Mouse (Mus musculus): ENCODE measurements around the gene Gabpb2. TPM values are rescaled to one million over a fixed set of nuclear protein-coding genes. Genes with fewer than 3 reads are reported as not detected.

The Gabpb2 gene
- total and polyA plus RNA-seq, 3 experiments: 72.2 to 92.8 (median 82.2) TPM

DNA sequence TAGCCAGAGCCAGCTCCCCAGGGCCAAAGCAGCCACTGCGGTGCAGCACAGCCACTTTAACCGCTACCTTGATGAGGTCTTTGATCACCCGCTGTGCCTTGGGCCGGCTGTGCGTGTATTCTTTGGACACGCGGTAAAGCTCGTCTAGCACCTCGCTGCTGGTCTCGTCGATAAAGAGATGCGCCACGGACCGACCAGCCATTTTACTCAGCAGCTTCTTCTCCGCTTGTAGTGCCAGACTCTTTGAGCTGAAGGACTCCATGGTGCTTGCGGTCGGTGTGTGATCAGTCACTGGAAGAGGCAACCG is 77.5 kb downstream of the Gabpb2 start:
- no peak overlapping the region for H3K4me3 ChIP-seq (ENCODE audit: control insufficient read depth in 1 of 2, insufficient read depth in 1 of 2, low read depth in 2 of 2, low read length in 2 of 2)
- 0 out of 2 replicates have a peak, but pooled peaks cover 5% of the 10 kb centered on the region for H3K79me2 ChIP-seq (ENCODE audit: control insufficient read depth, insufficient read depth, low read length, poor library complexity)
- H3K36me3 ChIP-seq (ENCODE audit: control insufficient read depth in 1 of 2, insufficient read depth in 2 of 2, low read length in 2 of 2): peaks cover 0 to 29% of the 10 kb centered on the region in 2 experiments; a peak in 3 of 4 replicates
- no peak for TF ChIP-seq POLR2AphosphoS5 (IDR thresholded peaks at IDR 0.05; ENCODE audit: borderline replicate concordance, low read depth, low read length)
- no peak for TF ChIP-seq MXI1 (IDR thresholded peaks at IDR 0.05; ENCODE audit: low read depth, low read length)
- TF ChIP-seq MEF2A (IDR thresholded peaks at IDR 0.05; ENCODE audit: extremely low read depth, insufficient replicate concordance, low read depth, low read length, poor library complexity, severe bottlenecking): no peak
- no peak for TF ChIP-seq BHLHE40 (IDR thresholded peaks at IDR 0.05; ENCODE audit: borderline replicate concordance, low read depth, low read length)
- TF ChIP-seq RAD21 (IDR thresholded peaks at IDR 0.05; ENCODE audit: low read depth, low read length): no peak
- TF ChIP-seq SMC3 (IDR thresholded peaks at IDR 0.05; ENCODE audit: low read depth, low read length): no peak
- no peak for TF ChIP-seq NRF1 (IDR thresholded peaks at IDR 0.05; ENCODE audit: insufficient read depth, low read depth, low read length, poor library complexity, severe bottlenecking)
- no peak for TF ChIP-seq UBTF (IDR thresholded peaks at IDR 0.05; ENCODE audit: borderline replicate concordance, insufficient read depth, low read depth, low read length)
- TF ChIP-seq HCFC1 (IDR thresholded peaks at IDR 0.05; ENCODE audit: low read depth, low read length): no peak
- no peak for TF ChIP-seq GATA1 (IDR thresholded peaks at IDR 0.05; ENCODE audit: low read depth, low read length)
- TF ChIP-seq ELF1 (IDR thresholded peaks at IDR 0.05; ENCODE audit: low read depth, low read length): no peak
- H3K27ac ChIP-seq (ENCODE audit: control insufficient read depth, low read depth, low read length): no peak overlapping the region
- H3K9me3 ChIP-seq (replicated peaks; ENCODE audit: insufficient read depth, low read length): no peaks in the 10 kb centered on the region
- peaks cover 20 to 29% of the 10 kb centered on the region in 2 experiments for H3K4me1 ChIP-seq (ENCODE audit: control insufficient read depth in 1 of 2, insufficient read depth in 2 of 2, low read length in 2 of 2)
- H3K9ac ChIP-seq (ENCODE audit: control insufficient read depth, low read depth, low read length, poor library complexity, severe bottlenecking): no peak overlapping the region
- no peaks in the 10 kb centered on the region for H3K27me3 ChIP-seq (ENCODE audit: control insufficient read depth in 1 of 2, insufficient read depth in 2 of 2, low read length in 2 of 2)
- DNase-seq (ENCODE audit: low read depth, low spot score): no peak

- TF ChIP-seq USF1 (IDR thresholded peaks at IDR 0.05; ENCODE audit: low read depth, low read length): peak; percentile 54; the same call in 1 of the 2 replicates
- no peak for TF ChIP-seq NRF1 (IDR thresholded peaks at IDR 0.05; ENCODE audit: insufficient read depth, low read depth, low read length, poor library complexity, severe bottlenecking)
Measured at GRCm38 (mm10) chr3:95139586-95140288, 78.0 kb downstream of the Gabpb2 start.

More at GRCm38 (mm10) chr3:95139586-95140288, 78.0 kb downstream of the Gabpb2 start:
- Histone ChIP-seq H3K36me3 (ENCODE audit: control insufficient read depth in 1 of 2, insufficient read depth in 2 of 2, low read length in 2 of 2) (peaks cover 0 to 30% of the 10 kb centered on the region in 2 experiments; a peak in 3 of 4 replicates), H3K4me3 (ENCODE audit: control insufficient read depth in 1 of 2, insufficient read depth in 1 of 2, low read depth in 2 of 2, low read length in 2 of 2) (no peak overlapping the region), H3K9me3 (replicated peaks; ENCODE audit: insufficient read depth, low read length) (no peaks in the 10 kb centered on the region), H3K9ac (ENCODE audit: control insufficient read depth, low read depth, low read length, poor library complexity, severe bottlenecking) (no peak overlapping the region), H3K4me1 (ENCODE audit: control insufficient read depth in 1 of 2, insufficient read depth in 2 of 2, low read length in 2 of 2) (peaks cover 20 to 29% of the 10 kb centered on the region in 2 experiments), H3K27ac (ENCODE audit: control insufficient read depth, low read depth, low read length) (no peak overlapping the region), H3K27me3 (ENCODE audit: control insufficient read depth in 1 of 2, insufficient read depth in 2 of 2, low read length in 2 of 2) (no peaks in the 10 kb centered on the region), H3K79me2 (ENCODE audit: control insufficient read depth, insufficient read depth, low read length, poor library complexity) (0 out of 2 replicates have a peak, but pooled peaks cover 5% of the 10 kb centered on the region)
- no peak for DNase-seq (ENCODE audit: low read depth, low spot score)
